Mouse (Mus musculus) gastrocnemius, adult 2 months (tissue): Measurements from ENCODE around the gene Zc3h18. TPM values are rescaled to one million over a fixed set of nuclear protein-coding genes. Genes with fewer than 3 reads are reported as not detected.

Experiments used
- DNase-seq: peaks from one replicate; pipeline ENCODE4 v3.0.0; 2022
- H3K27ac ChIP-seq: fragments of 200-600 bp; 2 replicates; pipeline ENCODE4 v1.8.1; 2022; ENCODE audit warnings: mild to moderate bottlenecking
- H3K4me3 ChIP-seq: fragments of 200-600 bp; 2 replicates; pipeline ENCODE4 v1.8.1; 2022; ENCODE audit warnings: mild to moderate bottlenecking, moderate library complexity
- CTCF ChIP-seq: fragments of 200-600 bp; IDR thresholded peaks from 2 replicates; pipeline ENCODE4 v1.8.1; 2022; ENCODE audit warnings: antibody characterized with exemption, mild to moderate bottlenecking, moderate library complexity
- intact Hi-C: fragments of 180-260 bp; cut with DNase I; formaldehyde crosslinking; loops from one replicate; pipeline ENCODE4 v1.15.1; 2025
- total RNA-seq, 2 experiments: library from RNA; stranded (reverse); gene quantifications; 2 replicates each; pipeline ENCODE4 v1.2.3; 2021

The Zc3h18 gene
- total RNA-seq, 2 experiments from 2014 or later = 26.7 to 26.8 TPM

DNA sequence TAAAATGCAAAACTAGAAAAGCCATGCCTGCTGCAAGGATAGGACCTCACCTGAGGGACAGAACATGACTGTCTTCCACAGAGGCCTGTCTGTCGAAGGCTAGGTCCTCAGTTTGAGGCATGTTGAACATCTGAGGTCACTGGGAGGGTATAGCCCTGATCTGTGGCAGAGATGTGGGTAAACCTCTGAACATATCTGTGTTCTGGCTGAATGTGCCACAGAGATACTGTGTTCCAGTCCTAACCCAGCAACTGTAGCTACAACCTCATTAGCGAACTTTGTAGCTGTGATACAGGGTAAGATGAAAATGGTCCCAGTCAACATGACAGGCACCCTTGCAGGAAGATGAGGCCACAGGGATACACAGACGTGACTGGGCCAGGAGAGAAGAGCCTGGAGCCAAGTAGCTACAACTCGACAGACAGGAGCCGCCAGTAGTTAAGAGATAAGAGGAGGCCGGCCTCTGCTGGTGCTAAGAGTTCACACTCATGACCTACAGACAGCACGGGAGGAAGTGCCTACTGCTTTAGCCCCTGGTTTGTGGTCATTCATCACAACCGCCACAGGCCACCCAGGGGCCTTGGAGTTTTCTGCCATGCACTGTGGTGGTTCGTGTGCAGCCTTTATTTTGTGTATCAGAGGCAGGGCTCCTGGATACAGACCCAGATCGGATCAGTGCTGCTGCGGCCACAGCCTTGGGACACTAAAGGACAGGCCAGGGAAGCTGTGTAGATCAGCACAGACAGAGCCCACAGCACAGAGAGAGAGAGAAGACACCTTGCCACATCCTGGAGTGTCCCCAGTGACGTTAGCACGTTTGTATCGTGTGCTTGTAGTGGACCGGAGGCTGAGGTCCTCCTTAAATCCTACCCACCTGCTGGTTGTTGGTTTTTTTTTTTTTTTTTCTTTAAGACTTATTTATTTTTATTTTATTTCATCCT, 26.8 kb upstream of the Zc3h18 start:
- intact Hi-C loops = no loop called here
- H3K27ac ChIP-seq = no peak overlapping the region
- no peak overlapping the region for H3K4me3 ChIP-seq
- TF ChIP-seq CTCF = no peak
- no peak for DNase-seq

DNA sequence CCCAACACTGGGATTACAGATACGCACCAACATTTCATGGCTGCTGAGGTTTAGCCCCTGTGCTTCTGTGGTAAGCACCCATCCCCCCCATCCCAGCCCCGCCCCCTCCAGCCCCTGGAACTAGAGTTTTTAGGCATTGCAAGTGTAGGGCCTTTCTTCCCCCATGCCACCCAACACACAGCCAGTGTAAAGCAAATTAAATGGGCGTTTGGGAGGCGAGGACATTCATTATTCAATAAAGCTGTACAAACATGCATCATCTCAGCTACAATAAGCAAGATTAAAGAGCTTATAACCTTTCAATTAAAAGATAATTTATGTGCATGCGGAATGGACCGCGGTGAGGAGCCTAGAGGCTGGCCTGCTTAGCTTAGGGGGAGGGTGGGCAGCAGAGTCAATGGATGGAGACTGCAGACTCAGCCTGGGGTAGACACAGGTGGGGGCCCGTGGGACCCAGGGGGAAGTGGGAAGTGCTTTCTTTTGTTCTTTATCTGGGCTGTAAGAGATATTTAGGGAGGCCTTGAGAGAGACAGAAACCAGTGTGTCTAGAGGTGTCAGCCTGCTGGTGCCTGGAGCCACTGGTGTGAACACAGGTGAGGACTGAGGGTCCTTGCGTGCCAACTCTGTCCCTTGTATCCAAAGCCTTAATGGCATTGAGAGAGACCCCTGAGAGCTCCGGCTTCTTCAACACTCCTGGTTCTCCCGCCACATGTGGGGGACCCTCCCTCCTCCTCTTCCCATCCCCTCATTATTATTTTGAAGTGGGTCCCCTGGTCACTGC, 25.9 kb upstream of the Zc3h18 start:
- no peak for DNase-seq
- H3K4me3 ChIP-seq = no peak overlapping the region
- intact Hi-C loops = no loop called here
- H3K27ac ChIP-seq = no peak overlapping the region
- TF ChIP-seq CTCF = no peak

GRCm38 (mm10) chr8:122354157-122354556, 22.3 kb upstream of the Zc3h18 start:
- no peak for TF ChIP-seq CTCF
- H3K27ac ChIP-seq = no peak overlapping the region
- no peak overlapping the region for H3K4me3 ChIP-seq
- no peak for DNase-seq
- intact Hi-C loops = no loop called here

- intact Hi-C loops = no loop called here
- Histone ChIP-seq H3K4me3 (no peak overlapping the region), H3K27ac (no peak overlapping the region)
- no peak for TF ChIP-seq CTCF
- no peak for DNase-seq
Observed at GRCm38 (mm10) chr8:122355642-122356606, 20.5 kb upstream of the Zc3h18 start.

DNA sequence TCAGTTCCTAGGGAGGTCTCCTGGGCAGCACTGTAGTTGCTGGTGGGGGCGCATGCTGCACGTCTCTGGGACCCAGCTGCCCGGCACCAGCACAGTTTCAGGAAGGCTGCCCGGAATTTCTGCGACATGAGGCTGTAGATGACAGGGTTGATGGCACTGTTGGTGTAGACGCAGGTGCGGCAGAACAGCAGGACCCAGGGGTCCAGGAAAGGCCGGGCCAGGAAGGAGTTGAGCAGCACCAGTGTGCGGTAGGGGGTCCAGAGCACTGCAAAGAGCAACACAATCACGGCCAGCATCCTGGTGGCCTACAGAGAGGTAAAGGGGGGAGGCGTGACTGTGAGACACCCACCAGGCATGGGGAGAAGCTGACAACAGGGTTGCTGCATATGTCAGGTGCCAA, 19.2 kb upstream of the Zc3h18 start:
- DNase-seq = no peak
- no peak overlapping the region for H3K4me3 ChIP-seq
- TF ChIP-seq CTCF = no peak
- intact Hi-C loops = no loop called here
- H3K27ac ChIP-seq = no peak overlapping the region

GRCm38 (mm10) chr8:122357641-122358040, 18.8 kb upstream of the Zc3h18 start:
- no peak for TF ChIP-seq CTCF
- intact Hi-C loops = no loop called here
- DNase-seq = no peak
- Histone ChIP-seq H3K4me3 (no peak overlapping the region), H3K27ac (no peak overlapping the region)

- Histone ChIP-seq H3K4me3 (no peak overlapping the region), H3K27ac (no peak overlapping the region)
- TF ChIP-seq CTCF = no peak
- intact Hi-C loops = no loop called here
- DNase-seq = no peak
Observed at GRCm38 (mm10) chr8:122359111-122359775, 17.2 kb upstream of the Zc3h18 start.

- intact Hi-C loops = no loop called here
Observed at GRCm38 (mm10) chr8:122360696-122361416, 15.6 kb upstream of the Zc3h18 start, which contains the start of gene Trhr2. TSS of gene Trhr2 (minus strand) at chr8:122360746.

GRCm38 (mm10) chr8:122362271-122362670, 14.1 kb upstream of the Zc3h18 start:
- no peak for DNase-seq
- intact Hi-C loops = no loop called here
- H3K4me3 ChIP-seq = no peak overlapping the region
- no peak for TF ChIP-seq CTCF
- no peak overlapping the region for H3K27ac ChIP-seq

More at GRCm38 (mm10) chr8:122360696-122361416, 15.6 kb upstream of the Zc3h18 start, which contains the start of gene Trhr2:
- no peak within 1 kb of the TSS for H3K27ac ChIP-seq
- TF ChIP-seq CTCF = no peak
- no peak within 1 kb of the TSS for H3K4me3 ChIP-seq
- DNase-seq = no peak

- no peak overlapping the region for H3K4me3 ChIP-seq
- intact Hi-C loops = no loop called here
- H3K27ac ChIP-seq = no peak overlapping the region
- DNase-seq = no peak
- no peak for TF ChIP-seq CTCF
Observed at GRCm38 (mm10) chr8:122362967-122363366, 13.4 kb upstream of the Zc3h18 start.

DNA sequence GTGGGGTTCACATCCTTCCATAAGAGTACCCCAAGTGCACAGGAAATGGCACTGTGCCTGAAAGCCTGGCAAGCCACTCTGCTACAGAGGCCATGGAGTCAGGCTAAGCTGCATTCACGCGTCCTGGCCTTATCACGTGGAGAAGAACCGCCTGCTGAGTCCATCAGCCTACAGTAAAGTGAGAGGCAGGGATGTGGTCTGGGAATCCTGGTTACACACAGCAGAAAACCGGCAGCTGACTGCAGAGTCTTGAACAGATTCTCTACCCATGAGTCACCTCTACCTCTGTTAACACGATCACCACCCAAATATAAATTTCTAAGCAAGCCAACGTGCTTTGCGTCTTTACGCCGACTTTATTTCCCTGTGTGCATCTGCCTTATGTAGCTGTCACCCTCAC, 7.9 kb upstream of the Zc3h18 start:
- no peak overlapping the region for H3K4me3 ChIP-seq
- DNase-seq = no peak
- no peak for TF ChIP-seq CTCF
- no peak overlapping the region for H3K27ac ChIP-seq
- intact Hi-C loops = no loop called here
